8 mouse cellular contexts compared by ENCODE assay signal in the genomic region with DNA sequence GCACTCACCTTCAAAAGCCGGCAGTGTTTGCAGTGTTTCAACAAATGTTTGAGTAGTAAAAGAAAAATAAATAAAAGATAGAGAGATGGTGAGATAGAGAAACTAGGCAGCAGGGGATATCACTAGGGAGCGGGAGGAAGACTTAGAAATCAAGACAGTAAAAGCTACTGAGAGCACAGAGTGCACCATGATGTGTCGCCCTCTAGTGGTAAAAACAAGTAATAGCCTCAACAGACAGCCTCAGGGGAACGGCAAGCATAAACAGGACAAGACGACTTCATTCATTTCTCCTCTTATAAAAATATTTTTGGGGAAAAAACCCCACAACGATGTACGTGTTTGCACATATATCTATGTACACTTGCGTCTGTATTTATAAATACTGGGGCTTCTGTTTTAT.
DNase-seq lines count a peak whose midpoint lies in the region; ATAC-seq lines count a peak whose summit lies in the region.

No protein-coding gene starts in this region.

- no peak for DNase-seq in heart, postnatal 4 days
- DNase-seq in ES-CJ7 (ENCODE audit: low read depth, low spot score) = peak; percentile 57
- peak; percentile 61 for DNase-seq in embryo, embryonic 10.5 days (ENCODE audit: low spot score)
- no peak for DNase-seq in layer of hippocampus, postnatal 25 days (ENCODE audit: extremely low spot score in 1 of 2, low spot score in 1 of 2)
- DNase-seq in spleen, adult 18-20 months = no peak
- no peak for DNase-seq in right cerebral cortex, adult 18-20 months

- 16% methylated on average over 8 of the region's 8 CpGs for WGBS in heart, embryonic 16.5 days
- WGBS in lung, embryonic 16.5 days = 14% methylated on average over 8 of the region's 8 CpGs

- H3K27me3 ChIP-seq in heart, embryonic 16.5 days (ENCODE audit: control insufficient read depth, insufficient read depth, low read length) = no peaks in the 10 kb centered on the region
- no peaks in the 10 kb centered on the region for H3K27me3 ChIP-seq in lung, embryonic 16.5 days (ENCODE audit: control insufficient read depth, insufficient read depth, low read depth, low read length)

- peaks cover 2% of the 10 kb centered on the region; the same call in 1 of the 2 replicates for H3K9me3 ChIP-seq in heart, embryonic 16.5 days (replicated peaks; ENCODE audit: control insufficient read depth, low read length)
- H3K9me3 ChIP-seq in lung, embryonic 16.5 days (ENCODE audit: control insufficient read depth, low read length) = no peaks in the 10 kb centered on the region

- peak overlapping the region; percentile 48 for H3K4me2 ChIP-seq in heart, embryonic 16.5 days (ENCODE audit: low read depth, low read length)
- peak overlapping the region; percentile 30 for H3K4me2 ChIP-seq in lung, embryonic 16.5 days (ENCODE audit: low read depth, low read length)

- ATAC-seq in heart, embryonic 16.5 days (replicated peaks; ENCODE audit: extremely low read depth, insufficient read depth, low FRiP score) = no peak
- ATAC-seq in lung, embryonic 16.5 days (ENCODE audit: low read depth) = no peak

- H3K4me3 ChIP-seq in heart, embryonic 16.5 days (ENCODE audit: low read length) = no peak overlapping the region; the same call in 1 of the 2 replicates
- H3K4me3 ChIP-seq in lung, embryonic 16.5 days (ENCODE audit: low read length) = no peak overlapping the region

- no peak overlapping the region for H3K27ac ChIP-seq in heart, embryonic 16.5 days (ENCODE audit: low read length)
- no peak overlapping the region for H3K27ac ChIP-seq in lung, embryonic 16.5 days (ENCODE audit: low read length)

- H3K4me1 ChIP-seq in heart, embryonic 16.5 days (ENCODE audit: control insufficient read depth, insufficient read depth, low read length) = no peaks in the 10 kb centered on the region
- no peaks in the 10 kb centered on the region for H3K4me1 ChIP-seq in lung, embryonic 16.5 days (replicated peaks; ENCODE audit: control insufficient read depth, insufficient read depth, low read length)

- H3K9ac ChIP-seq in heart, embryonic 16.5 days (ENCODE audit: low read length) = peak overlapping the region; percentile 33; the same call in 1 of the 2 replicates
- H3K9ac ChIP-seq in lung, embryonic 16.5 days (ENCODE audit: low read length) = no peak overlapping the region

- no peaks in the 10 kb centered on the region for H3K36me3 ChIP-seq in heart, embryonic 16.5 days (ENCODE audit: control insufficient read depth, insufficient read depth)
- no peaks in the 10 kb centered on the region for H3K36me3 ChIP-seq in lung, embryonic 16.5 days (ENCODE audit: control insufficient read depth, insufficient read depth, low read length)

Comparison
In these comparisons a context has a peak if more than half of its experiments do, and no peak if none do; other contexts are left out.
1. DNase-seq: peak in ES-CJ7 (single experiment) and embryo, embryonic 10.5 days (single experiment); none in heart, postnatal 4 days (single experiment), layer of hippocampus, postnatal 25 days (0 of 2), spleen, adult 18-20 months (0 of 2) and right cerebral cortex, adult 18-20 months (single experiment).